Mouse (Mus musculus) cortical plate, adult 2 months (tissue): ENCODE measurements at regions not wholly inside any gene's neighbourhood (a gene's known extent, or its start where the extent isn't known, plus 50 kb on each side); places are given as distances from the start of the nearest gene placed in this dataset.

Experiments used
- CTCF ChIP-seq: fragments of 200-500 bp; IDR thresholded peaks from 2 replicates; pipeline ENCODE4 v1.5.1; 2011; ENCODE audit warnings: mild to moderate bottlenecking, control low read depth, low read length; ENCODE audit not compliant: insufficient read depth; ENCODE audit errors: extremely low read depth
- POLR2A ChIP-seq: fragments of 200-500 bp; IDR thresholded peaks from 2 replicates; pipeline ENCODE4 v1.6.1; 2011; ENCODE audit warnings: mild to moderate bottlenecking, low read length, control low read depth; ENCODE audit not compliant: insufficient read depth; ENCODE audit errors: extremely low read depth

GRCm38 (mm10) chr11:22636321-22636720 lies 124.4 kb downstream of the Tmem17 start:
- TF ChIP-seq POLR2A (no peak), CTCF (no peak)
